ENCODE assay signal across 8 mouse cellular contexts in genomic region chr10:128489380-128489779, GRCm38 (mm10). TPM values are rescaled to one million over a fixed set of nuclear protein-coding genes. Genes with fewer than 3 reads are reported as not detected.
DNase-seq lines count a peak whose midpoint lies in the region; ATAC-seq and TF ChIP-seq lines count a peak whose summit lies in the region.

No protein-coding gene starts in this region.

- TF ChIP-seq CTCF in MEL (IDR thresholded peaks at IDR 0.05 in 2 of 3, conservative IDR thresholded peaks at IDR 0.05 in 1 of 3; ENCODE audit: control insufficient read depth in 1 of 3, insufficient read depth in 1 of 3, low read depth in 2 of 3, low read length in 3 of 3, poor library complexity in 1 of 3, severe bottlenecking in 1 of 3): no peak

- no peaks in the 10 kb centered on the region for H3K9me3 ChIP-seq in MEL (replicated peaks; ENCODE audit: insufficient read depth, low read length)
- H3K9me3 ChIP-seq in intestine, embryonic 15.5 days: no peaks in the 10 kb centered on the region

- DNase-seq in cerebellum, adult 9-10 months: peak; percentile 45
- DNase-seq in cerebellum, adult 8-10 months: no peak
- DNase-seq in layer of hippocampus, adult 9-11 months: peak; percentile 40
- no peak for DNase-seq in layer of hippocampus, postnatal 10 days (ENCODE audit: low spot score in 2 of 2)
- DNase-seq in MEL (ENCODE audit: low read depth, low spot score): peak; percentile 26
- no peak for DNase-seq in left cerebral cortex, postnatal 4 days

- intact Hi-C loops in left cerebral cortex, postnatal 4 days (cut with DNase I): no loop called here

- 0 out of 2 replicates have a peak overlapping the region, but pooled peaks have one; percentile 24 for H3K4me2 ChIP-seq in intestine, embryonic 15.5 days (replicated peaks)

- TF ChIP-seq RAD21 in MEL (IDR thresholded peaks at IDR 0.05; ENCODE audit: low read depth, low read length): no peak

- H3K4me3 ChIP-seq in MEL (ENCODE audit: control insufficient read depth in 1 of 2, insufficient read depth in 1 of 2, low read depth in 2 of 2, low read length in 2 of 2): no peak overlapping the region
- no peak overlapping the region for H3K4me3 ChIP-seq in intestine, embryonic 15.5 days (replicated peaks)

- H3K9ac ChIP-seq in MEL (ENCODE audit: control insufficient read depth, low read depth, low read length, poor library complexity, severe bottlenecking): no peak overlapping the region
- H3K9ac ChIP-seq in intestine, embryonic 15.5 days: peak overlapping the region; percentile 34; the same call in 1 of the 2 replicates

- 40% methylated on average over 5 of the region's 5 CpGs for WGBS in intestine, embryonic 15.5 days

- ATAC-seq in intestine, embryonic 15.5 days: no peak
- ATAC-seq in erythroblast, adult 5-6 weeks (replicated peaks; ENCODE audit: low FRiP score, poor library complexity, severe bottlenecking): no peak

- TF ChIP-seq EP300 in MEL (IDR thresholded peaks at IDR 0.05; ENCODE audit: low read depth in 1 of 2, low read length in 2 of 2): no peak

- no peak overlapping the region for H3K27ac ChIP-seq in MEL (ENCODE audit: control insufficient read depth, low read depth, low read length)
- H3K27ac ChIP-seq in intestine, embryonic 15.5 days: peak overlapping the region; percentile 99

- H3K4me1 ChIP-seq in MEL (ENCODE audit: control insufficient read depth in 1 of 2, insufficient read depth in 2 of 2, low read length in 2 of 2): peaks cover 0 to 7% of the 10 kb centered on the region in 2 experiments; a peak in 2 of 4 replicates
- H3K4me1 ChIP-seq in intestine, embryonic 15.5 days (replicated peaks): peaks cover 19% of the 10 kb centered on the region

- no peak for TF ChIP-seq POLR2A in MEL (IDR thresholded peaks at IDR 0.05; ENCODE audit: control insufficient read depth in 1 of 2, insufficient read depth in 1 of 2, low read depth in 1 of 2, low read length in 2 of 2, poor library complexity in 1 of 2)

- H3K79me2 ChIP-seq in MEL (ENCODE audit: control insufficient read depth, insufficient read depth, low read length, poor library complexity): peaks cover 27% of the 10 kb centered on the region

- H3K27me3 ChIP-seq in MEL (ENCODE audit: control insufficient read depth in 1 of 2, insufficient read depth in 2 of 2, low read length in 2 of 2): no peaks in the 10 kb centered on the region
- H3K27me3 ChIP-seq in intestine, embryonic 15.5 days (replicated peaks): no peaks in the 10 kb centered on the region

- peaks cover 6 to 12% of the 10 kb centered on the region in 2 experiments for H3K36me3 ChIP-seq in MEL (ENCODE audit: control insufficient read depth in 1 of 2, insufficient read depth in 2 of 2, low read length in 2 of 2)
- peaks cover 34% of the 10 kb centered on the region for H3K36me3 ChIP-seq in intestine, embryonic 15.5 days

TF ChIP-seq in MEL, 35 proteins besides CTCF, POLR2A, EP300 and RAD21:
- TF ChIP-seq GATA1 (IDR thresholded peaks at IDR 0.05; ENCODE audit: low read depth, low read length) (no peak), HCFC1 (IDR thresholded peaks at IDR 0.05; ENCODE audit: low read depth, low read length) (peak; percentile 58; the same call in 1 of the 2 replicates)

RNA-seq across cellular contexts. Expression of gene Myl6, which starts 4.6 kb away (rescaled TPM):
- 100 to 1,000 TPM; 608 to 632 TPM for total RNA-seq in layer of hippocampus, postnatal 10 days (2021)
- 560 and 589 TPM in 2 replicates for total RNA-seq in MEL (2012; rRNA removed)
- 100 to 1,000 TPM in 1 of 2 experiments, not detected in 1; 399 TPM for polyA plus RNA-seq in MEL (2012; ENCODE audit: insufficient read depth in 1 of 2, insufficient read length in 2 of 2, low read depth in 1 of 2, low replicate concordance in 2 of 2, missing spikeins in 1 of 2)
- polyA plus RNA-seq in intestine, embryonic 15.5 days (2015; fragmentation: Nextera tagmentation; extraction: Ambion mirVana): 1,676 and 1,825 TPM in 2 replicates
- total RNA-seq in erythroblast, adult 5-6 weeks (2015; ENCODE audit: low replicate concordance): 410 and 475 TPM in 2 replicates
- total RNA-seq in erythroblast, adult 5-6 weeks (2017; ENCODE audit: low replicate concordance): 558 TPM in 2 replicates
- total RNA-seq in left cerebral cortex, postnatal 4 days (2021): 100 to 1,000 TPM; 499 to 509 TPM

RNA-seq across cellular contexts. Expression of gene Myl6b, which starts 9.1 kb away (rescaled TPM):
- total RNA-seq in layer of hippocampus, postnatal 10 days (2021): 10 to 100 TPM; 25.5 to 29.3 TPM
- total RNA-seq in MEL (2012; rRNA removed): 1.8 and 2.6 TPM in 2 replicates
- polyA plus RNA-seq in MEL (2012; ENCODE audit: insufficient read depth in 1 of 2, insufficient read length in 2 of 2, low read depth in 1 of 2, low replicate concordance in 2 of 2, missing spikeins in 1 of 2): 10 to 100 TPM in 1 of 2 experiments, not detected in 1; 18.8 TPM
- polyA plus RNA-seq in intestine, embryonic 15.5 days (2015; fragmentation: Nextera tagmentation; extraction: Ambion mirVana): 2.4 and 2.7 TPM in 2 replicates
- 5.4 TPM in 1 of 2 replicates, not detected in the other for total RNA-seq in erythroblast, adult 5-6 weeks (2015; ENCODE audit: low replicate concordance)
- 0.85 TPM in 1 of 2 replicates, not detected in the other for total RNA-seq in erythroblast, adult 5-6 weeks (2017; ENCODE audit: low replicate concordance)
- 10 to 100 TPM; 61.7 to 65.2 TPM for total RNA-seq in left cerebral cortex, postnatal 4 days (2021)

RNA-seq across cellular contexts. Expression of gene Smarcc2, which starts 30.3 kb away (rescaled TPM):
- 100 to 1,000 TPM; 205 to 222 TPM for total RNA-seq in layer of hippocampus, postnatal 10 days (2021)
- 22.3 and 24.8 TPM in 2 replicates for total RNA-seq in MEL (2012; rRNA removed)
- 100 to 1,000 TPM in 1 of 2 experiments, 10 to 100 TPM in 1; 68.8 to 226 TPM for polyA plus RNA-seq in MEL (2012; ENCODE audit: insufficient read depth in 1 of 2, insufficient read length in 2 of 2, low read depth in 1 of 2, low replicate concordance in 2 of 2, missing spikeins in 1 of 2)
- 62.5 TPM in 2 replicates for polyA plus RNA-seq in intestine, embryonic 15.5 days (2015; fragmentation: Nextera tagmentation; extraction: Ambion mirVana)
- 22.1 and 31.6 TPM in 2 replicates for total RNA-seq in erythroblast, adult 5-6 weeks (2015; ENCODE audit: low replicate concordance)
- 29.0 and 34.7 TPM in 2 replicates for total RNA-seq in erythroblast, adult 5-6 weeks (2017; ENCODE audit: low replicate concordance)
- 100 to 1,000 TPM; 295 to 311 TPM for total RNA-seq in left cerebral cortex, postnatal 4 days (2021)

RNA-seq across cellular contexts. Expression of gene Esyt1, which starts 36.3 kb away (rescaled TPM):
- 10 to 100 TPM; 10.1 to 11.9 TPM for total RNA-seq in layer of hippocampus, postnatal 10 days (2021)
- total RNA-seq in MEL (2012; rRNA removed): 35.1 and 35.9 TPM in 2 replicates
- 10 to 100 TPM; 53.4 to 57.0 TPM for polyA plus RNA-seq in MEL (2012; ENCODE audit: insufficient read depth in 1 of 2, insufficient read length in 2 of 2, low read depth in 1 of 2, low replicate concordance in 2 of 2, missing spikeins in 1 of 2)
- 28.4 and 29.3 TPM in 2 replicates for polyA plus RNA-seq in intestine, embryonic 15.5 days (2015; fragmentation: Nextera tagmentation; extraction: Ambion mirVana)
- 15.2 and 16.9 TPM in 2 replicates for total RNA-seq in erythroblast, adult 5-6 weeks (2015; ENCODE audit: low replicate concordance)
- total RNA-seq in erythroblast, adult 5-6 weeks (2017; ENCODE audit: low replicate concordance): 24.8 and 27.9 TPM in 2 replicates
- 10 to 100 TPM; 13.7 to 16.3 TPM for total RNA-seq in left cerebral cortex, postnatal 4 days (2021)

RNA-seq across cellular contexts. Expression of gene Zc3h10, which starts 58.2 kb away (rescaled TPM):
- 10 to 100 TPM; 12.2 to 14.0 TPM for total RNA-seq in layer of hippocampus, postnatal 10 days (2021)
- total RNA-seq in MEL (2012; rRNA removed): 14.2 and 14.6 TPM in 2 replicates
- 10 to 100 TPM in 1 of 2 experiments, not detected in 1; 17.3 TPM for polyA plus RNA-seq in MEL (2012; ENCODE audit: insufficient read depth in 1 of 2, insufficient read length in 2 of 2, low read depth in 1 of 2, low replicate concordance in 2 of 2, missing spikeins in 1 of 2)
- 14.5 and 15.2 TPM in 2 replicates for polyA plus RNA-seq in intestine, embryonic 15.5 days (2015; fragmentation: Nextera tagmentation; extraction: Ambion mirVana)
- total RNA-seq in erythroblast, adult 5-6 weeks (2015; ENCODE audit: low replicate concordance): 0.19 and 0.63 TPM in 2 replicates
- total RNA-seq in erythroblast, adult 5-6 weeks (2017; ENCODE audit: low replicate concordance): 2.8 and 3.2 TPM in 2 replicates
- total RNA-seq in left cerebral cortex, postnatal 4 days (2021): 10 to 100 TPM; 14.0 to 15.2 TPM

Comparison
In these comparisons a context has a peak if more than half of its experiments do, and no peak if none do; other contexts are left out.
1. DNase-seq: peak in cerebellum, adult 9-10 months (single experiment), layer of hippocampus, adult 9-11 months (single experiment) and MEL (single experiment); none in cerebellum, adult 8-10 months (single experiment), layer of hippocampus, postnatal 10 days (0 of 2) and left cerebral cortex, postnatal 4 days (single experiment).